Mouse (Mus musculus): ENCODE data around the gene Tgfbr1.

GRCm38 (mm10) chr4:47333541-47333940, 19.5 kb upstream of the Tgfbr1 start:
- TF ChIP-seq CTCF (IDR thresholded peaks at IDR 0.05; ENCODE audit: low read depth, low read length) (no peak), POLR2A (IDR thresholded peaks at IDR 0.05; ENCODE audit: insufficient read depth, low read length) (no peak)
